Mouse (Mus musculus) forebrain, embryonic 12.5 days (tissue): Measurements from ENCODE around the gene Rnf167. TPM values are rescaled to one million over a fixed set of nuclear protein-coding genes. Genes with fewer than 3 reads are reported as not detected.
A peak's percentile ranks its signal among the peaks of the same experiment; 100 is the strongest.

Source experiments
- ATAC-seq: fragments of 200-750 bp; cut with Nextera tagmentation; 2 replicates; pipeline ENCODE4 v1.8.0; 2017; ENCODE audit warnings: moderate TSS enrichment; ENCODE audit not compliant: low FRiP score
- H3K27ac ChIP-seq: fragments of 300-500 bp; sonication (generic); 2 replicates; pipeline ENCODE4 v1.5.1; 2016; ENCODE audit warnings: mild to moderate bottlenecking
- H3K27me3 ChIP-seq: fragments of 300-500 bp; sonication (generic); 2 replicates; pipeline ENCODE4 v1.6.1; 2016; ENCODE audit warnings: mild to moderate bottlenecking
- H3K36me3 ChIP-seq: fragments of 300-500 bp; sonication (generic); replicated peaks from 2 replicates; pipeline ENCODE4 v1.6.1; 2016; ENCODE audit warnings: mild to moderate bottlenecking
- H3K4me1 ChIP-seq: fragments of 300-500 bp; sonication (generic); 2 replicates; pipeline ENCODE4 v1.6.1; 2016
- H3K4me2 ChIP-seq: fragments of 300-500 bp; sonication (generic); 2 replicates; pipeline ENCODE4 v1.6.1; 2016; ENCODE audit warnings: mild to moderate bottlenecking, moderate library complexity
- H3K4me3 ChIP-seq: fragments of 300-500 bp; sonication (generic); replicated peaks from 2 replicates; pipeline ENCODE4 v1.5.1; 2016; ENCODE audit warnings: mild to moderate bottlenecking
- H3K9ac ChIP-seq: fragments of 300-500 bp; sonication (generic); 2 replicates; pipeline ENCODE4 v1.6.1; 2016; ENCODE audit warnings: mild to moderate bottlenecking
- H3K9me3 ChIP-seq: fragments of 300-500 bp; sonication (generic); 2 replicates; pipeline ENCODE4 v1.6.1; 2016
- WGBS: fragments of 180-500 bp; shearing (Covaris S2); methylation state at CpG from one replicate; pipeline ENCODE4 v1.1.7; 2016; 5-methylcytosine and 5-hydroxymethylcytosine counted together
- polyA plus RNA-seq: library from polyadenylated mRNA; unstranded; fragments of >200 nt; fragmentation: Nextera tagmentation; extraction: Ambion mirVana; gene quantifications from 2 replicates; pipeline ENCODE4 v1.2.1, GENCODE M21; 2016

Gene Rnf167
- polyA plus RNA-seq, 1 experiment from 2014 or later = 96.1 TPM

- 70% methylated on average over 12 of the region's 12 CpGs for WGBS
- peaks cover 3% of the 10 kb centered on the region; the same call in 1 of the 2 replicates for H3K27me3 ChIP-seq
Observed at GRCm38 (mm10) chr11:70652029-70652883, 5.2 kb downstream of the Rnf167 start.

GRCm38 (mm10) chr11:70652884-70653344 is 5.9 kb downstream of the Rnf167 start:
- WGBS = 62% methylated on average over 6 of the region's 6 CpGs
- H3K27ac ChIP-seq = peak overlapping the region; percentile 98
- H3K4me1 ChIP-seq = peaks cover 59% of the 10 kb centered on the region
- H3K4me3 ChIP-seq = peak overlapping the region; percentile 98
- H3K27me3 ChIP-seq = peaks cover 3% of the 10 kb centered on the region; the same call in 1 of the 2 replicates
- peak overlapping the region; percentile 96 for H3K4me2 ChIP-seq
- H3K9ac ChIP-seq = peak overlapping the region; percentile 97
- H3K36me3 ChIP-seq = peaks cover 43% of the 10 kb centered on the region
- no peak for ATAC-seq
- H3K9me3 ChIP-seq = no peaks in the 10 kb centered on the region

More at GRCm38 (mm10) chr11:70652029-70652883, 5.2 kb downstream of the Rnf167 start:
- Histone ChIP-seq H3K4me3 (peak overlapping the region; percentile 98), H3K27ac (no peak overlapping the region; the same call in 1 of the 2 replicates), H3K36me3 (peaks cover 43% of the 10 kb centered on the region), H3K9ac (peak overlapping the region; percentile 97), H3K4me1 (peaks cover 60% of the 10 kb centered on the region), H3K4me2 (peak overlapping the region; percentile 96), H3K9me3 (no peaks in the 10 kb centered on the region)
- ATAC-seq = no peak

GRCm38 (mm10) chr11:70653345-70654197 is 6.5 kb downstream of the Rnf167 start:
- peak overlapping the region; percentile 98 for H3K27ac ChIP-seq
- H3K27me3 ChIP-seq = peaks cover 3% of the 10 kb centered on the region; the same call in 1 of the 2 replicates
- H3K36me3 ChIP-seq = peaks cover 40% of the 10 kb centered on the region
- peaks cover 52% of the 10 kb centered on the region for H3K4me1 ChIP-seq
- H3K9me3 ChIP-seq = no peaks in the 10 kb centered on the region
- H3K4me3 ChIP-seq = peak overlapping the region; percentile 98
- H3K4me2 ChIP-seq = peak overlapping the region; percentile 96
- WGBS = 1% methylated on average over 60 of the region's 63 CpGs
- ATAC-seq = peak; percentile 65
- H3K9ac ChIP-seq = peak overlapping the region; percentile 97

- peaks cover 44% of the 10 kb centered on the region for H3K4me1 ChIP-seq
- WGBS = under 1% methylated on average over 56 of the region's 61 CpGs
- H3K4me3 ChIP-seq = peak within 1 kb of the TSS; percentile 98
- peak within 1 kb of the TSS; percentile 98 for H3K27ac ChIP-seq
- peaks cover 32% of the 10 kb centered on the region for H3K36me3 ChIP-seq
- H3K27me3 ChIP-seq = peaks cover 3% of the 10 kb centered on the region; the same call in 1 of the 2 replicates
- H3K9ac ChIP-seq = peak within 1 kb of the TSS; percentile 97
- peak; percentile 49 for ATAC-seq
- peak within 1 kb of the TSS; percentile 96 for H3K4me2 ChIP-seq
- H3K9me3 ChIP-seq = no peaks in the 10 kb centered on the region
Observed at GRCm38 (mm10) chr11:70654198-70654922, 7.3 kb downstream of the Rnf167 start, which contains the start of gene Pfn1. Gene Pfn1, minus strand, starts transcription at chr11:70654644.

- Histone ChIP-seq H3K9ac (peak overlapping the region; percentile 97), H3K27ac (peak overlapping the region; percentile 98), H3K4me2 (peak overlapping the region; percentile 96), H3K9me3 (no peaks in the 10 kb centered on the region), H3K4me1 (peaks cover 43% of the 10 kb centered on the region), H3K36me3 (peaks cover 25% of the 10 kb centered on the region), H3K4me3 (peak overlapping the region; percentile 98), H3K27me3 (peaks cover 3% of the 10 kb centered on the region; the same call in 1 of the 2 replicates)
- peak; percentile 66 for ATAC-seq
- WGBS = under 1% methylated on average over 48 of the region's 48 CpGs
Observed at GRCm38 (mm10) chr11:70654923-70655570, 8.0 kb downstream of the Rnf167 start.

- H3K4me3 ChIP-seq = peak overlapping the region; percentile 98
- H3K27ac ChIP-seq = peak overlapping the region; percentile 98
- no peak for ATAC-seq
- no peaks in the 10 kb centered on the region for H3K9me3 ChIP-seq
- H3K4me1 ChIP-seq = peaks cover 38% of the 10 kb centered on the region
- H3K9ac ChIP-seq = peak overlapping the region; percentile 97
- H3K4me2 ChIP-seq = peak overlapping the region; percentile 96
- peaks cover 18% of the 10 kb centered on the region for H3K36me3 ChIP-seq
- peaks cover 3% of the 10 kb centered on the region; the same call in 1 of the 2 replicates for H3K27me3 ChIP-seq
- WGBS = under 1% methylated on average over 61 of the region's 61 CpGs
Observed at GRCm38 (mm10) chr11:70655571-70656455, 8.8 kb downstream of the Rnf167 start.

GRCm38 (mm10) chr11:70656456-70656927 is 9.5 kb downstream of the Rnf167 start:
- Histone ChIP-seq H3K36me3 (peaks cover 12% of the 10 kb centered on the region), H3K4me3 (peak overlapping the region; percentile 98), H3K27ac (peak overlapping the region; percentile 98), H3K27me3 (peaks cover 3% of the 10 kb centered on the region; the same call in 1 of the 2 replicates), H3K9me3 (no peaks in the 10 kb centered on the region), H3K4me2 (peak overlapping the region; percentile 96), H3K9ac (peak overlapping the region; percentile 97), H3K4me1 (peaks cover 34% of the 10 kb centered on the region)
- ATAC-seq = no peak
- WGBS = 4% methylated on average over 16 of the region's 16 CpGs

GRCm38 (mm10) chr11:70656964-70657363 is 9.9 kb downstream of the Rnf167 start, which contains the start of gene Eno3:
Gene Eno3, plus strand, starts transcription at chr11:70657202.
- 9% methylated on average over 3 of the region's 3 CpGs for WGBS
- Histone ChIP-seq H3K9me3 (no peaks in the 10 kb centered on the region), H3K4me1 (peaks cover 32% of the 10 kb centered on the region), H3K27me3 (peaks cover 3% of the 10 kb centered on the region; the same call in 1 of the 2 replicates), H3K9ac (peak within 1 kb of the TSS; percentile 97), H3K4me2 (peak within 1 kb of the TSS; percentile 96), H3K36me3 (peaks cover 13% of the 10 kb centered on the region), H3K27ac (peak within 1 kb of the TSS; percentile 98), H3K4me3 (peak within 1 kb of the TSS; percentile 98)
- ATAC-seq = no peak

GRCm38 (mm10) chr11:70657573-70657972 is 10.5 kb downstream of the Rnf167 start:
- H3K4me3 ChIP-seq = no peak overlapping the region
- peaks cover 26% of the 10 kb centered on the region for H3K4me1 ChIP-seq
- no peaks in the 10 kb centered on the region for H3K9me3 ChIP-seq
- peaks cover 3% of the 10 kb centered on the region; the same call in 1 of the 2 replicates for H3K27me3 ChIP-seq
- no peak for ATAC-seq
- peaks cover 13% of the 10 kb centered on the region for H3K36me3 ChIP-seq
- no peak overlapping the region for H3K9ac ChIP-seq
- H3K4me2 ChIP-seq = no peak overlapping the region
- H3K27ac ChIP-seq = no peak overlapping the region
- 64% methylated on average over 6 of the region's 6 CpGs for WGBS

- no peak overlapping the region for H3K4me2 ChIP-seq
- H3K27me3 ChIP-seq = peaks cover 3% of the 10 kb centered on the region; the same call in 1 of the 2 replicates
- ATAC-seq = no peak
- 59% methylated on average over 9 of the region's 9 CpGs for WGBS
- no peak overlapping the region for H3K27ac ChIP-seq
- peaks cover 15% of the 10 kb centered on the region for H3K36me3 ChIP-seq
- no peak overlapping the region for H3K9ac ChIP-seq
- no peak overlapping the region for H3K4me3 ChIP-seq
- peaks cover 22% of the 10 kb centered on the region for H3K4me1 ChIP-seq
- no peaks in the 10 kb centered on the region for H3K9me3 ChIP-seq
Observed at GRCm38 (mm10) chr11:70657991-70658390, 11.0 kb downstream of the Rnf167 start.
